Mouse (Mus musculus) cerebellum, postnatal 14 days (tissue): ENCODE results near the gene Tceanc.

Experiments used
- DNase-seq, 2 experiments: peaks; one replicate each; pipeline ENCODE4 v3.0.0; 2021; ENCODE audit warnings: mixed read lengths in 2 of 2

The Tceanc gene

DNA sequence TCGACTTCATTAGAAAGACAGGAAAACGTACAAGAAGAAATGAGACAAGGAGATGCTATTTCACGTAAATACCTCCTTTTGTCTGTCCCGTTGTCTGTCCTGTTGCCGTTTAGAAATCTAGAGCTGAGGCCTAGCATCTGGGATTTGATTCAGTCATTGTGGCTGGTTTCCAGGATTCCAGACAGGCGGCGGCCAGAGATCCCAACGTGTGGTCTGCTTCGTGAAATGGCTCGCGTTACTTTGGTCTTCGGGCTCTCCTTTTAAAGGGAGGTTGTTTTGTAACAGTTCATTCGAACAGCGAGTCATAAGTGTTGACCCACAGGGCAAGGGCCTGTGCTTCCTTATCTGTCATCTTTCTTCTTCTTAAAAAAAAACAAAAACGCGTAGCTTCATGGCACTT lies at the start of gene Tceanc:
Gene Tceanc (minus strand): TSS at position 223 of the 400 bp plus-strand sequence.
- DNase-seq, result peak; percentile 16 to 33

DNA sequence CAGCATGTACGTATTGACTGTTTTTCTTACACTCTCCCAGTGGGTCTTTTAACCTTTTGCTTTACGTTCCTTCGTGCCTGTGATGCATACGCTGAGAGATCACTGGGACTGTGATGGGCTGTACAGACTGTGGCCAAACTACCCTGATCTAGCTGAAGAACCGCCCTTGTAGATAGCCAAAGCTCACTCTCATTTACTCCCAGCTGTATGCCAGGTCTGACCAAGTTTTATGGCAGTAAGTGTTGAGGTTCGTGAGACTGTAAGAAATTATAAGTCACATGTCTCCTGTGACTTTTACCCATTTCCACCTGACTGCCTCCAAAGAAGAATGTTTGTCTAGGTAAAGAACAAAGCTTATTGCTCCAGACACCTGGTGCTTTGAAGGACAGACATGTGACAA lies 47.6 kb upstream of the Tceanc start:
- DNase-seq, result no peak

DNA sequence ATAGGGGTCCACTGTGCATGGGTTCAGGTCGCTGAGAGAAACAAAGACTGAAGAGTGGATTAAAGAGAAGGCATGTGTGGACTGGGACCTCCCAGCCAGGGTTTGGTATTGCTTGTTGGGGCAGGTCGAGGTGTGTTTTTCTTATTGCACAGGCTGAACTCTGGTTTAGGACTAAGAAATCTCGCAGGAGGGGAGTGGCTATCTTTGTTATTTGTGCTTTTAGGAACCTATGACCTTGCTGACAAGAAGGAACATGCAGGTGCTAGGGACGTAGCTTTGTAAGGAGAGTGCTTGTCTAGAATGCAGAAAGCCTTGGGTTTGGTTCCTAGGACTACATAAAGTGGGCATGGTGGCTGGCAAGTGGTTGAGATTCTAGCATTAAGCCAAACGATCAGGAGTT lies 47.0 kb upstream of the Tceanc start:
- no peak for DNase-seq

DNA sequence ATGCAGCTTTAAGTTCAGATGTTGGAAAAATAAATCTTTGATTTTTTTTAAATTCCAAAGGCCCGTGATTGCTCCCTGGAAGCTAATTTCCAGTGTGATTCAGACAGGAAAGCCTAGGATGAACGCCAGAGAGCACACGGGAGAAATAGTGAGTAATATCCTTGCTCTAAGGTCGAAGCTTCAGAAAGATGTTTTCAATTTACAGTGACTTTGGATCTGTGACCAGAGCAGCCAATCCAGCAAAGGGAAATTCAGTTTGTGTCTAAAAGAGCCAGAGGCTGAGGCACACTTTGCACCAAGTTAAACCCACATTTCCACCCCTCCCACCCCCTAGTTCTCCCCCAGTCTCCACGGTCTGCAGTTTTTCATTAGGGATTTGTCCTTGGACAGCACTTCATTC lies 46.5 kb upstream of the Tceanc start:
- no peak for DNase-seq

DNA sequence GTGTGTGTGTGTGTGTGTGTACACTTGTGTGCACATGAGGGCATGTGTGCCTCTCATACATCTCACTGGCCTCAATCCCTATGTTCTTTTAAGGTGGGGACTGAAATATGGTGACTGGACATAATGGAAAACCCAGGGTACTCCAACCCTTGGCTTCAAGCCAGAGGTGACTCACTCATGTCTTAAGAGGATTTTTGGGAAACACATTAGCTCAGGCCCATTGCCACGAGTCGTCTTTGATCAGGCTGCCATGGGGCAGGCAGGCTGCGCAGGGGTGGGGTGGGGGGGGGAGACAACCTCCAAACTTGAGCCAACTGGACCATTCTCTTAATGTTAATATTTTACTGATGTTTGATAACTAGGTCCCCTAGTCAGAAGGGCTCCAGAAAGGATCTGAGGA lies 41.0 kb upstream of the Tceanc start:
- peak; percentile 1 to 3 for DNase-seq

DNA sequence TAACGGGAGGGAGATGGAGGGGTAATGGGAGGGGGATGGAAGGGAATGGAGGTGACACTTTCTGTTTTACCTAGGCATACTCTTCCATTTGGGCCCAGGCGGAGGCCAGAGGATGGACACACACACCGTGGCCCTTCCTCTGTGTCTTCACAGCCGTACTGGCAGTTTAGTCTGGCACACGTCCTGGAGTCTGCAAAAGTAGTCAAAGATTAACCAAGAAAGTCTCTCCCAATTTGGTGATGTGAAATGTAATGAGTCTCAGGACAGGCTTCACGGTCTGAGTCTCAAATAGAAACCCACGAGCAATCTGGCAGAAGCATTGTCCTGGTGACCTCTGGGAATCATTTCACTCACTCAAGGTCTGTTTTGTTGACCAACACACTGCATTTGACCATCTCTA lies 34.0 kb upstream of the Tceanc start:
- DNase-seq, result no peak

DNA sequence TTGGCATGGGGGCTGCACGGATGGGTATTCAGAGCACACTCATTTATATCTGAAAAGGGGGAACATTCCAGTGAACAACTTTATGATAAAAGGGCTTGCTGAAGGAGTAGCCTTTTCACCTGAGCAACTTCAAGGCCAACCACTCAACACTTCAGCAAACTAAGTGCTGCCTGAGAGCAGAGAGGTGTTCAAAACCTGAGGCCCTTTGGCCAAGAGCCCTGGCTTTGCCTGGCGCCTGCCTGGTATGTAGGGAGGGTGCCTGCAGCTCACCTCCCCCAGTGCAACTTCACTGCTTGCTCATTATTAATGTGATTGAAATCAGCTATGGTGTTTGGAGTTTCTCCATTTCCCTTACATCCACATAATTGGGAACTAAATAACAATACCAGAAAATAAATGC lies 28.1 kb upstream of the Tceanc start:
- no peak for DNase-seq

DNA sequence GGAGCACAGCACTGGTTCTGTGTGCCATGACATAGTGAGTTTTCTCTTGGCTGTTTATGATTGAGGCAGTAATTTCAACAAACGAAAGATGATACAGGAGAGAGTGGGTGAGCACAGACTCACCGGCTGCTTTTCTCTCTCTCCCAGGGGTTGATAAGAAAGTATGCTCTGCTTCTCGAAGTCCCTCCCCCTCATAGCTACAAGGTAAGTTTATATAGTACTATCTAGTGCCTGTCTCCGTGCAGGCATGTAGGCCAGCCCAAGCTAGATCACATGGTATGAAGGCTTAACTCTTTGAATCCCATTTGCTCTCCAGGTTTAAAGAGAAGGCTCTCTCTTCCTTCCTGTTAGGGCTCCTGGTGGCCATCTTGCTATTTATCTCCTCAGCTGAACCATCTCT lies 16.8 kb upstream of the Tceanc start:
- DNase-seq, result no peak

DNA sequence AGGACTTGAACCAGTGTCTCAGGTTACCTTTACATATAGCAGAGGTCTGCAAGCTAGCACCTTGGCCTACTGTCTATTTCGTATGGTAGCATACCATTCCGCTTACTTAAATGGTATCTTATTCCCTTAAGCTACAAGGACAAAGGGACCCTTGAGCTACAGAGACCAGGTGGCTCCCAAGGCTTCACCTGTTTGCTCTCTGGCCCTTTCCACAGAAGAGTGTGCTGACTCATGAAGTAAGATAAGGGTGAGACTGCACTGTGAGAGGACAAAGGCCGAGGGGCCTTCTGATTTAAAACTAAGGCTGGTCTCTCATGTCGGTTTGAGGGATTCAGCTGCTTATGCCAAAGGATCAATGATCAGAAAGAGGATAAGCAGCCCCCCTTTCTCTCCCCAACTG lies 15.1 kb upstream of the Tceanc start:
- no peak for DNase-seq

DNA sequence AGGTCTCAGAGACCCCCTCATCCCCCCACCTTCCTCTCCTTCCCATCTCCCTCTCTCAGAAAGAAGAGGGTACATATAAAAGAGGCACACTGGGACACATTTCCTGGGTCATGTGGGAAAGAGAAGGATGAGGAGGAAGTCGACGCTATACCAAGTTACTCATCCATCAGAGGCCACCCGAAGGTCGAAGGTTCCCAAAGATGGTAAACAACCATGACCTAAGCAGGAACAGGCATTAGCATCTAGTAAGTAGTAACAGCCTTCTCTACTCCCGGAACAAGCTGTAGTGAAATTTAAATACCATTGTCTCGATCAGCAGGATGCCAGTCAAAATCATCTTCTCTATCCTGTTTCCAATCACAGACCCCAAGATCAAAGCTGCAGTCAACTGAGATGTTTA lies 13.3 kb upstream of the Tceanc start:
- DNase-seq, result no peak

DNA sequence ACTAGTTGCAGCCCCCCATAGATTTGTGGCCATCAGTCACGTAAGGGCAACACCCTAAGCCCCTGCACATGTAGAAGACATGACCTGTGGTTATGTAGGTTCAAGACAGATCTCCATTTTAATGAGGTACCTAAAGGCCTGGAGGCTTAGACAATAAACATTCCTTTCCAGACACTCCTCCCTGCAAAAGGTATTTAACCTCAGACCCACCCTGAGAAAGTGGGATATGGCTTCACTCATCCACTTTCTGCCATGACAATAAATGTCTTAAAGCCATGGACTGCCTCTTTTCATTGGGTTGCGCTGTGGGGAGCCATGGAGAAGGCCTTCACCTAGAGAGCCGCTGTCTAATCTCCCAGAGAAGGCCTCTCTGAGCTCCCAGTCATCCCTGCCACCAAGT lies 9.8 kb upstream of the Tceanc start:
- DNase-seq, result no peak

DNA sequence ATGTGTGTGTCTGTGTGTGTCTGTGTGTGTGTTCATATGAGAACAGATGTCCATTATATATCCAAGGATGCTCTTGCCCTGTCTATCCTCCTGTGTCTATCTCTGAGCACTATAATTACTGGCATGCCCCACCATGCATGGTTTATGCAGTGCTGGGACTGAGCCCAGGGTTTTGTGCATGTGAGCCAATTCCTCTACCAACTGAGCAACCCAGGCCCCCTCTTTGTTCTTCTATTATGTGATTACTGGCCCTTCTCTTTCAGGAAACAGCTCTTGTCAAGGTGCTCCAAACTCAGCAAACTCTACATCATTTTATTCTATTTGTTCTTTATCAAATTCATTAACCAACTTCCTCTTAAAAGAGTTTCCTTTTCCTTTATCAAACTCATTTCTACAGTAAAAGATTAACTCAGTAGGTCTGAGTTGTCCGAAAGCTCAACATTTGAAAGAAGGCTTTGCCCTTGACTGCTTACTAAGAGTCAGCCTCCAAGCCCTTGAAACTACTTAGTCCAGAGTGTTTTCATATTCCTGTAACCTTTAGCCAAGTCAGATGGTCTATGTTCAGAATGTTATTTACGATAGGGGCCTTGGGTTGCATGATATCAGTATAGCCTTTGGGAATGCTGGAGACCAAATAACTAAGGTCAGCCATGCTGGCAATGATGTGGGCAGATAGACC lies 7.4 kb upstream of the Tceanc start:
- DNase-seq, result peak; percentile 9 to 17

DNA sequence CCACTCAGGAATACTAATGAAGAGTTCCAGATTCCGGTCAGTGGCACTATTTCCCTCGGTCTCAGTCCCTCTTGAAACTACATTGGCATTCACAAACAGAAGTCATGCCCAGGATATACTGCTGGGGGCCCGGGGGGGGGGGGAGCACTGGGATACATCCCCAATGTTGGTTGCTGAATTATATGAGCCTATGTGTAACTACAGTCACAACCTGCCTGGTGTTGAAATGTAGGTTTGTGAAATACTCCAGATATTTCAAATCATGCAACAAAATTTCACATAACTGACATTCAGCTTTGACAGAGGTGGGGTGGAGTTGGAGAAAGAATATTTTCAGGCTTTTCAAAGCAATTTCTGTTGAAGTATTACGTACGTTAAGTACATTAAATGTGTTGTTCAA lies 2.4 kb upstream of the Tceanc start:
- DNase-seq, result no peak

DNA sequence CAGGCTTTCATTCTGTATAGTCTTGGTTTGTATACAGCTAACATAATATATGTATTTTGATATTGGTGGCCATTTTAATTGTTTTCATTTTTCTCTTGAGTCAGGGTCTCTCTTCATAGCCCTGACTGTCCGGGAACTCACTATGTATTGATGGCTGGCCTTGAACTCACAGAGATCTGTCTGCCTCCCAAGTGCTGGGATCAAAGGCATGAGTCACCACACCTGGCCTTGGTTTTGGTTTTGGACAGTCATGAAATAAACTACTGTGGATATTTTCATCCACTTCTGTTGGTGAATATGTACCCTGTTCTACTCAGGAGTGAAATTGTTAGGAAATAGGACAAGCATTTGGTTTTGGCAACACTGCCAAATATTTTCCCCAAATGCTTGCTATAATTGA lies 1.7 kb downstream of the Tceanc start:
- DNase-seq, result no peak

DNA sequence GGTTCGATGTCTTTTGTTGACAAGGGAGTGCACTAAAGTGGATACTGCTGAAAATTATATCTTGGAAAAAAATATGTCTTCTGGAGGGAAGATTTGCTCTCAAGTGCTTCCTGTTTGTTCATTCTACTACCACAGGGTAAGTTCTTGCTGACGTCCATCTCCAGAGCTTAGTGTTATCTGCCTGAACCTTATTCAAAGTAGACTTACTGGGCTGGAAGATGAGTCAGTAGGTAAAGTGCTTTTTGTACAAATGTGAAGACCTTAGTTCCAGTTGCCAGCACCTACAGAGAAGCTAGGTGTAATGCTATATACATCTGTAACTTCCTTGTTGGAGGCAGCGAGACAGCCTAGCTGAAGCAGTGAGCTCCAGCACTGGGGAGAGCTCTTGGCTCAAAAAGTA lies 2.4 kb downstream of the Tceanc start:
- no peak for DNase-seq

DNA sequence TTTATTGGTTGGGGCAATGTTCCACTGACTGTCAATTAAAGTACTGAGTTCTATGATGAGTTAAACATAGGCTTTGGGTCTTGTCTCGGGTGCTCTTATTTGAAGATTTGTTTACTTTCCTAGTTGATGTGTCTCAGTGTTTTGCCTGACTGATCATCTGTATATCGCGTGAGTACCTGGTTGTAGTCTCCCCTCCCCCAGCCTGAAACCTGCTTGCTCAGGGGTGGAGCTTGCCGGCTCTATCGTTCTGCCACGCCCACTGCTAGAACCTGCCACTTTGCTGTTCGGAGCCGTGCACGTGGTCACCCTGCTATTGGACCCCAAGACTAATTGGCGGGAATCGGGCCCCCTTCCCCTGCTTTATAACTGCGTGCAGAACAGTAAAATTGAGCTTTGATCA lies 4.3 kb downstream of the Tceanc start:
- peak; percentile 7 to 23 for DNase-seq

DNA sequence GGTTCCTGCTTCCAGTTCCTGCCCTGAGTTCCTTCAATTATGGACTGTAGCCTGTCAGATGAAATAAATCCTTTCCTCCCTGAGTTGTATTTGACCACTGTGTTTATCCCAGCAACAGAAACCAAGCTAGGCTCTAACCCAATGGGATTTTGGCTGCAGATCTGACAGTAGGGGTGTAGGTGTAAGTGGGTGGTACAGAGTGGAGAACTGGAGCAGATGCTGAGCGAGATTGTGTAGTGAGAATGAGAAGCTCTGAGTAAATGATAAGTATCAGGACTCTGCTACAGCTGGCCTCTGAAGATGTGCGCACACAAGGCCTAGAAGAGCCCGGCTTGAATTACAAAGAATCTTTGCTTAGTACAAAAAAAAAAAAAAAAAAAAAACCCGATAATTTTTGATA lies 6.3 kb downstream of the Tceanc start:
- no peak for DNase-seq

DNA sequence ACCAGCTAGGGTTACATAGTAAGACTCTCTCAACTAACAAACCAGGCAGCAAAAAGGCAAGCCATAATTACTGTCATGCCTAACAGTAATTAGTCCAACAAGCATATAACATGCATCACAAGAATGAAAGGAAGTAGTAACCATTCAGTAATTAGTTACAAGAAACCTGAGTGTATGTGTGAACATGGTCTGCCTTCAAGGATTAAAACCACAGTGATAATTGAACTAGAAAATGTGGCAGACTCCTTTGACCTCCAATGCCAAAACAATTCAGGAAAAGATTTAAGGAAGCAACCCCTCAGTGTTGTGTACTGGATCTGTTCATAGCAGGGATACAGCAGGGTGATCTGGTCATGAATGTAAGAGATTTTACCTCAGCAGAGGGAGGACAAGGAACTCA lies 7.3 kb downstream of the Tceanc start:
- no peak for DNase-seq

DNA sequence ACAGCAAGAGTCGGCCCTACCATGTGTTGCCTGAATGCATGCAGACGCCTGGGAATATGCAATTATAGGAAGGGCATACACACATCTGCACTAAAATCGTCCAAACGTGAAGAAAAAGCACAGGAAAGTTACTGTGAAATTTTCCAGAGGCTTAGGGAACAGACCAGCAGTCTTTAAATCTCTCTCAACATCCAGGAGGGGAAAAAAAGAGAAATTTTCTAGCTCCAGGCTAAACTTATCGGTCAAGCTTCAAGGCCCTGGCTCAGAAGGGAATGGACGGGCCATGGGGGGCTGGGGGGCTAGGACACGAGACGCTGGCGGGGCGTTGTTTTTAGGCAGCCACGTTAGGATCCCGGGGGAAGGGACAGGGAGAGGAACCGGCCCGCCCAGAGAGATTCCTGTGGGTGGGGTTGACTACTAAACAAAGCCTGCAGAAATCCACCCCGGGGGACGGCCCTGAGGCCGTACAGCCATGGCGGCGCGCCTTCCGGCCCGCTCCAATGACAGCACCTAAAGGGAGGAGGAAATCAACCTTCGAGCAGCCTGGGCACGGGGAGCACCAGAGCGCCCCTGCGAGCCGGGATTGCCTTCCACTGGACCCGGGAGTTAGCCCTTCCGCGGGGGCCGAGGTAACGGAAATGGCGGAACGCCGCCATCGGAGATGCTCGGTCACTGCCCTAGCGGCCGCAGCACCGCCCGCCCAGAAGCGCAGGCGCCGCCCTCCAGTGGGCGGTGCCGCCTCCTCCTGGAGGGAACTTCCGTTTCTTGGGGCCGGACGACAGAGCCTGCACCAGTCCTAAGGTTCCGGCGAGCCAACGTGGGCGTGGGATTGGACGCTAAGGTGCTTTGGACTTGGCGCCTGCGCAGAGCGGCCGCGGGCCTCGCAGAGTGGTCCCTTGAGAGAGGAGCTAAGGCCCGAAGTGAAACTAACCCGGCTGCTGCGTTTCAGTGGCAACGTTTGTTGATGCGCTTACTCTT lies 8.3 kb downstream of the Tceanc start:
- DNase-seq, result peak; percentile 93

DNA sequence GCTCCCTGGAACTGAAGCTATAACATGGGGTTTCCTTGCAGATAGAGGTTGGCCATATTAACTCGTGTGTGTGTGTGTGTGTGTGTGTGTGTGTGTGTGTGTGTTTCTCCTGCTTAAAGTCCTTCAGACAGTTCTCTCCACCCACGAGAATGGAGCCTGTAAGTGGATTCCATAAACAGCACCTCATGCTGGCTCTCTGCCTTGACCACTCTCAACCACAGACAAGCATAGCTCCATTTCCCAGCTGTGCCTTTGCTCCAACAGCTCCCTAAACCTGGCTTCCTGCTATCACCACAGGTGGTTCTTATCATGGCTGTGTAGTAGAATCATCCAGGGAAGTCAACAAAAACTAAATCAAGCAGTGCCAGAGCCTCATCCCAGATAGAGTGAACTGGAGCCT lies 13.9 kb downstream of the Tceanc start:
- DNase-seq, result no peak

DNA sequence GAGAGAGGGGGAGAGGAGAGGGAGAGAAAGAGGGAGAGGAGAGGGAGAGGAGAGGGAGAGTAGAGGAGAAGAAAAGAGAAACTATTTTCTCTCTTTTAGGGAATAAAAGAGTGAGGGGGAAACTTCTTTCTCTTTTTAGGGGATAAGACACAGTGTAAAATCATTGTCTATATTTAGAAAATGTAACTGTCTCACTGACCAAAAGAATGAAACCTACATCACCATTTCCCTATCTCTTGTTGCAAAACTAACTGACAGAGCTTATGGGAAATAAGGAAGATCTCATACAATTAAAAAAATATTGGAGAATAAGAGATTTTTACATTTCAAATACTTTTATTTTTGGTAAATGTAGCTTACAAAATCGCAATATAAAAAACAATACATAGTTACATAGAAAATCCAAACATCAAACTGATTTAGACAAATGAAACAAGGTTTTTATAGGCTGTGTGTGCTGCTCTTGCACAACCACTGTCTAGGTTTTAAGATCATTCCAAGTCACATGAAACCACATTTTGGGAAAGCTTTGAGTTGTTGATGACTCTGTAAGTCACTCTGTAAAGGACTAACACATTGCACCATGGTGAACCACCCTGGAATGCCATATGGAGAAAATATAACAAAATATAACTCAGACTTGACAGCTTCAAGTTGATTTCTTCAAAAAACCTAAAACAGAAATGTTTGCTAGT lies 18.7 kb downstream of the Tceanc start:
- DNase-seq, result no peak

DNA sequence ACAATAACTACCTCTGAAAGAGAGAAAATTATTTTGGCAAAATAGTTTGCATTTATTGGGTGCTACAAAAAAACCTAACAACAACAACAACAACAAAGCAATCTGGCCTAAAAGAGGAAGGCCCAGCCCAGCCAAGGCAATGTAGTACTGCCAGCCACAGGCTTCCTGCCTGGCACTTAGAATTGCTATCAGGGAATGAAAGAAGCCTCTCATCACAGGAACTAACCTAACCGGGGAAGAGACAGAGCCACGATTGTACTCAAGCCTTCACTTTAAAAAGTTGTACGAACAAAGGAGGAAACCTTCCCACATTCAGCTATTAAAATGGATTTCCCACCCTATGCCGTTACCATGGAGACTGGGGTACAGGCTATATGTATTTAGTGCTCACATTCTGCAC lies 20.6 kb downstream of the Tceanc start:
- peak in 1 of 2 experiments; percentile 7 for DNase-seq

DNA sequence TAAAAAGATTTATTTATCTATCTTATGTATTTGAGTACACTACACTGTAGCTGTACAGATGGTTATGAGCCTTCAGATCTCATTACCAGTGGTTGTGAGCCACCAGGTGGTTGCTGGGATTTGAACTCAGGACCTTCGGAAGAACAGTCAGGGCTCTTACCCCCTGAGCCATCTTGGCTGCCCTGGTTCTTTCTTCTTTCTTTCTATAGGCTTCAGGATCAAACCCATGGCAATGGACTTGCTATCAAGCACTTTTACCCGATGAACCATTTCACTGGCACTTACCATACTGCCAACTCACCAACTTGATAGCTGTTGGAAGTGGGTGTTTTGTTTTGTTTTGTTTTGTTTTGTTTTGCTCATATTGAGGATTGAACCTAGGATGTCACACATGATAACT lies 23.3 kb downstream of the Tceanc start:
- no peak for DNase-seq
